Mouse (Mus musculus): ENCODE measurements at regions not wholly inside any gene's neighbourhood (a gene's known extent, or its start where the extent isn't known, plus 50 kb on each side); places are given as distances from the start of the nearest gene placed in this dataset. TPM values are rescaled to one million over a fixed set of nuclear protein-coding genes. Genes with fewer than 3 reads are reported as not detected.
A peak's percentile ranks its signal among the peaks of the same experiment; 100 is the strongest.

DNA sequence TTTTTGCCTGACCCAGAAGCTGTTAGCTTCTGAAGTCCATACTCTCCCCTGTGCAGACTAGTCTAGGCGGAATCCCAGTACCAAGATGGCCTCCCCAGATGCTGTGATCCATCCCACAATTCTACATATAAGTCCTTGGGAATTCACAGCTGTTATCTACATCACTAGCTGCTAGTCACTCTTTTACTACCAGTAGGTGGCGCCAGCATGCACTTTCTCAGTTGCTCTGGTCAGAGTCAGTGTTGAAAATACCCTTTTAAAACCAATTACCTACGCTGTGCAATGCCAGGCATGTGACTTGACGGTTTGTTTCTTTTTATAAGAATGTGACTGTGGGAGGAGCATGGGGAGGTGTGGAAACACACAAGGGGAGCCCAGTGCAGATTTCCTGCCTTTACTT, 348.3 kb downstream of the Xylt1 start:
- Histone ChIP-seq H3K4me2 (replicated peaks) (no peak overlapping the region), H3K36me3 (replicated peaks; ENCODE audit: control insufficient read depth, insufficient read depth) (no peaks in the 10 kb centered on the region), H3K9ac (no peak overlapping the region), H3K4me1 (replicated peaks; ENCODE audit: control insufficient read depth, insufficient read depth, low read length) (no peaks in the 10 kb centered on the region), H3K4me3 (replicated peaks; ENCODE audit: low read length) (no peak overlapping the region), H3K9me3 (ENCODE audit: control insufficient read depth, low read length) (no peaks in the 10 kb centered on the region; the same call in 1 of the 2 replicates), H3K27ac (no peak overlapping the region), H3K27me3 (ENCODE audit: control insufficient read depth, insufficient read depth, low read length) (no peaks in the 10 kb centered on the region)
- DNase-seq (ENCODE audit: low spot score) (peak; percentile 6), ATAC-seq (ENCODE audit: low FRiP score) (no peak)
- 84% methylated on average over 4 of the region's 4 CpGs for WGBS

Small RNA genes lying in the stretch of these regions (microRNA-seq; reads per million reads assigned to microRNA genes)
- not detected for gene Gm24063

All from hindbrain, embryonic 14.5 days (tissue).